Mouse (Mus musculus): ENCODE data around the gene Trmt10c. TPM values are rescaled to one million over a fixed set of nuclear protein-coding genes. Genes with fewer than 3 reads are reported as not detected.
"Not testable (repeated sequence)": the region's sequence is repeated elsewhere in the genome, so short reads cannot be mapped to it uniquely, and the experiment has no call there.

Gene Trmt10c
- polyA plus RNA-seq, 1 experiment from 2014 or later, result 31.0 TPM

GRCm38 (mm10) chr16:56071317-56072232 lies 34.0 kb upstream of the Trmt10c start:
- no peak for ATAC-seq (ENCODE audit: insufficient number of reproducible peaks, insufficient read depth, low FRiP score, low TSS enrichment, low read depth)
- H3K36me3 ChIP-seq, result no peaks in the 10 kb centered on the region
- H3K27ac ChIP-seq, result no peak overlapping the region

GRCm38 (mm10) chr16:56068523-56069070 lies 31.0 kb upstream of the Trmt10c start:
- no peaks in the 10 kb centered on the region for H3K9me3 ChIP-seq
- no peak overlapping the region for H3K27ac ChIP-seq
- no peak for ATAC-seq (ENCODE audit: insufficient number of reproducible peaks, insufficient read depth, low FRiP score, low TSS enrichment, low read depth)
- no peak overlapping the region for H3K4me2 ChIP-seq
- no peaks in the 10 kb centered on the region for H3K4me1 ChIP-seq (replicated peaks)
- no peak overlapping the region for H3K4me3 ChIP-seq (replicated peaks)
- WGBS, result 89% methylated on average over 6 of the region's 6 CpGs
- no peaks in the 10 kb centered on the region for H3K36me3 ChIP-seq
- no peaks in the 10 kb centered on the region for H3K27me3 ChIP-seq
- H3K9ac ChIP-seq (replicated peaks), result no peak overlapping the region

More at GRCm38 (mm10) chr16:56071317-56072232, 34.0 kb upstream of the Trmt10c start:
- Histone ChIP-seq H3K4me1 (replicated peaks) (no peaks in the 10 kb centered on the region; the same call in 1 of the 2 replicates), H3K4me2 (no peak overlapping the region), H3K9ac (replicated peaks) (no peak overlapping the region), H3K4me3 (replicated peaks) (no peak overlapping the region), H3K27me3 (no peaks in the 10 kb centered on the region), H3K9me3 (no peaks in the 10 kb centered on the region)
- 42% methylated on average over 5 of the region's 5 CpGs for WGBS

GRCm38 (mm10) chr16:56066113-56066512 lies 28.5 kb upstream of the Trmt10c start:
- H3K4me3 ChIP-seq (replicated peaks), result no peak overlapping the region
- H3K4me1 ChIP-seq (replicated peaks), result no peaks in the 10 kb centered on the region
- no peak overlapping the region for H3K9ac ChIP-seq (replicated peaks)
- no peak for ATAC-seq (ENCODE audit: insufficient number of reproducible peaks, insufficient read depth, low FRiP score, low TSS enrichment, low read depth)
- H3K36me3 ChIP-seq, result no peaks in the 10 kb centered on the region
- H3K4me2 ChIP-seq, result no peak overlapping the region
- H3K9me3 ChIP-seq, result no peaks in the 10 kb centered on the region
- H3K27ac ChIP-seq, result no peak overlapping the region
- WGBS, result 50% methylated on average over 8 of the region's 8 CpGs
- H3K27me3 ChIP-seq, result no peaks in the 10 kb centered on the region

- H3K4me1 ChIP-seq (replicated peaks), result no peaks in the 10 kb centered on the region
- H3K27me3 ChIP-seq, result no peaks in the 10 kb centered on the region
- H3K27ac ChIP-seq, result 0 out of 2 replicates have a peak overlapping the region, but pooled peaks have one; percentile 29
- H3K36me3 ChIP-seq, result no peaks in the 10 kb centered on the region
- 0 out of 2 replicates have a peak overlapping the region, but pooled peaks have one; percentile 23 for H3K9ac ChIP-seq (replicated peaks)
- 8% methylated on average over 20 of the region's 20 CpGs for WGBS
- peak overlapping the region; percentile 40 for H3K4me3 ChIP-seq (replicated peaks)
- peak; percentile 84 for ATAC-seq (ENCODE audit: insufficient number of reproducible peaks, insufficient read depth, low FRiP score, low TSS enrichment, low read depth)
- H3K9me3 ChIP-seq, result no peaks in the 10 kb centered on the region
- peak overlapping the region; percentile 65 for H3K4me2 ChIP-seq
These were observed 26.8 kb upstream of the Trmt10c start for GRCm38 (mm10) chr16:56064334-56064990.

- no peak for ATAC-seq (ENCODE audit: insufficient number of reproducible peaks, insufficient read depth, low FRiP score, low TSS enrichment, low read depth)
- no peak overlapping the region for H3K4me3 ChIP-seq (replicated peaks)
- H3K9me3 ChIP-seq, result no peaks in the 10 kb centered on the region
- no peaks in the 10 kb centered on the region for H3K4me1 ChIP-seq (replicated peaks)
- WGBS, result 62% methylated on average over 11 of the region's 11 CpGs
- no peaks in the 10 kb centered on the region for H3K27me3 ChIP-seq
- no peaks in the 10 kb centered on the region for H3K36me3 ChIP-seq
- no peak overlapping the region for H3K4me2 ChIP-seq
- no peak overlapping the region for H3K9ac ChIP-seq (replicated peaks)
- H3K27ac ChIP-seq, result no peak overlapping the region
These were observed 25.4 kb upstream of the Trmt10c start for GRCm38 (mm10) chr16:56062981-56063380.

- no peaks in the 10 kb centered on the region for H3K27me3 ChIP-seq
- H3K27ac ChIP-seq, result no peak overlapping the region
- H3K4me2 ChIP-seq, result no peak overlapping the region
- H3K9ac ChIP-seq (replicated peaks), result no peak overlapping the region
- no peak for ATAC-seq (ENCODE audit: insufficient number of reproducible peaks, insufficient read depth, low FRiP score, low TSS enrichment, low read depth)
- H3K4me3 ChIP-seq (replicated peaks), result no peak overlapping the region
- WGBS, result 76% methylated on average over 7 of the region's 7 CpGs
- H3K4me1 ChIP-seq (replicated peaks), result no peaks in the 10 kb centered on the region
- no peaks in the 10 kb centered on the region for H3K9me3 ChIP-seq
- H3K36me3 ChIP-seq, result no peaks in the 10 kb centered on the region
These were observed 24.5 kb upstream of the Trmt10c start for GRCm38 (mm10) chr16:56061995-56062594.

GRCm38 (mm10) chr16:56058151-56058550 lies 20.5 kb upstream of the Trmt10c start:
- H3K9ac ChIP-seq (replicated peaks), result no peak overlapping the region
- no peaks in the 10 kb centered on the region for H3K4me1 ChIP-seq (replicated peaks)
- WGBS, result 81% methylated on average over 10 of the region's 10 CpGs
- no peaks in the 10 kb centered on the region for H3K36me3 ChIP-seq
- H3K4me2 ChIP-seq, result no peak overlapping the region
- ATAC-seq (ENCODE audit: insufficient number of reproducible peaks, insufficient read depth, low FRiP score, low TSS enrichment, low read depth), result no peak
- H3K27ac ChIP-seq, result no peak overlapping the region
- no peak overlapping the region for H3K4me3 ChIP-seq (replicated peaks)
- no peaks in the 10 kb centered on the region for H3K9me3 ChIP-seq
- H3K27me3 ChIP-seq, result no peaks in the 10 kb centered on the region

- ATAC-seq (ENCODE audit: insufficient number of reproducible peaks, insufficient read depth, low FRiP score, low TSS enrichment, low read depth), result no peak
- Histone ChIP-seq H3K4me1 (replicated peaks) (no peaks in the 10 kb centered on the region), H3K4me3 (replicated peaks) (no peak overlapping the region), H3K4me2 (no peak overlapping the region), H3K36me3 (no peaks in the 10 kb centered on the region), H3K9me3 (no peaks in the 10 kb centered on the region), H3K27me3 (no peaks in the 10 kb centered on the region), H3K27ac (no peak overlapping the region), H3K9ac (replicated peaks) (no peak overlapping the region)
- WGBS, result 84% methylated on average over 7 of the region's 7 CpGs
These were observed 19.4 kb upstream of the Trmt10c start for GRCm38 (mm10) chr16:56056944-56057590.

- Histone ChIP-seq H3K36me3 (no peaks in the 10 kb centered on the region), H3K4me1 (replicated peaks) (no peaks in the 10 kb centered on the region), H3K9ac (replicated peaks) (no peak overlapping the region), H3K4me2 (no peak overlapping the region), H3K4me3 (replicated peaks) (no peak overlapping the region), H3K27ac (no peak overlapping the region), H3K27me3 (no peaks in the 10 kb centered on the region), H3K9me3 (no peaks in the 10 kb centered on the region)
- ATAC-seq (ENCODE audit: insufficient number of reproducible peaks, insufficient read depth, low FRiP score, low TSS enrichment, low read depth), result no peak
- WGBS, result 77% methylated on average over 3 of the region's 3 CpGs
These were observed 18.3 kb upstream of the Trmt10c start for GRCm38 (mm10) chr16:56055911-56056310.

- H3K4me2 ChIP-seq; H3K36me3 ChIP-seq; H3K27me3 ChIP-seq; H3K9ac ChIP-seq (replicated peaks); H3K9me3 ChIP-seq; ATAC-seq (ENCODE audit: insufficient number of reproducible peaks, insufficient read depth, low FRiP score, low TSS enrichment, low read depth); H3K4me3 ChIP-seq (replicated peaks); H3K27ac ChIP-seq; H3K4me1 ChIP-seq (replicated peaks): not testable (repeated sequence)
- no CpG with 5 or more reads among the region's 4 CpGs for WGBS
These were observed 10.4 kb upstream of the Trmt10c start, which contains the start of gene Senp7 for GRCm38 (mm10) chr16:56048038-56048437. Senp7 (plus strand) TSS chr16:56048338.

Data from limb, embryonic 12.5 days (tissue).